Mouse (Mus musculus): ENCODE results near the gene Grik5.
"Not testable (repeated sequence)": the region's sequence is repeated elsewhere in the genome, so short reads cannot be mapped to it uniquely, and the experiment has no call there.

The Grik5 gene

GRCm38 (mm10) chr7:25079496-25080026 is 7.4 kb upstream of the Grik5 start:
- in situ Hi-C loops (cut with MboI, MseI): no loop called here

GRCm38 (mm10) chr7:25077414-25077755 is 5.2 kb upstream of the Grik5 start:
- in situ Hi-C loops (cut with MboI, MseI): no loop called here

GRCm38 (mm10) chr7:25076663-25077413 is 4.7 kb upstream of the Grik5 start:
- in situ Hi-C loops (cut with MboI, MseI): no loop called here

- in situ Hi-C loops (cut with MboI, MseI): no loop called here
Observed at GRCm38 (mm10) chr7:25076296-25076662, 4.1 kb upstream of the Grik5 start.

- in situ Hi-C loops (cut with MboI, MseI): no loop called here
Observed at GRCm38 (mm10) chr7:25073924-25074323, 1.8 kb upstream of the Grik5 start.

GRCm38 (mm10) chr7:25072716-25073390 is 707 bp upstream of the Grik5 start:
- in situ Hi-C loops (cut with MboI, MseI): no loop called here

- in situ Hi-C loops (cut with MboI, MseI): no loop called here
Observed at GRCm38 (mm10) chr7:25068724-25069123, 3.4 kb downstream of the Grik5 start.

- in situ Hi-C loops (cut with MboI, MseI): no loop called here
Observed at GRCm38 (mm10) chr7:25067909-25068656, 4.1 kb downstream of the Grik5 start.

- in situ Hi-C loops (cut with MboI, MseI): no loop called here
Observed at GRCm38 (mm10) chr7:25067338-25067737, 4.8 kb downstream of the Grik5 start.

GRCm38 (mm10) chr7:25063900-25064299 is 8.2 kb downstream of the Grik5 start:
- in situ Hi-C loops (cut with MboI, MseI): no loop called here

- in situ Hi-C loops (cut with MboI, MseI): no loop called here
Observed at GRCm38 (mm10) chr7:25063346-25063745, 8.8 kb downstream of the Grik5 start.

- in situ Hi-C loops (cut with MboI, MseI): no loop called here
Observed at GRCm38 (mm10) chr7:25058836-25059235, 13.3 kb downstream of the Grik5 start.

GRCm38 (mm10) chr7:25058394-25058793 is 13.8 kb downstream of the Grik5 start:
- in situ Hi-C loops (cut with MboI, MseI): no loop called here

- in situ Hi-C loops (cut with MboI, MseI): no loop called here
Observed at GRCm38 (mm10) chr7:25057888-25058287, 14.3 kb downstream of the Grik5 start.

GRCm38 (mm10) chr7:25056951-25057350 is 15.2 kb downstream of the Grik5 start:
- in situ Hi-C loops (cut with MboI, MseI): no loop called here

- in situ Hi-C loops (cut with MboI, MseI): no loop called here
Observed at GRCm38 (mm10) chr7:25052587-25052986, 19.6 kb downstream of the Grik5 start.

- in situ Hi-C loops (cut with MboI, MseI): no loop called here
Observed at GRCm38 (mm10) chr7:25049295-25049930, 22.7 kb downstream of the Grik5 start.

- in situ Hi-C loops (cut with MboI, MseI): no loop called here
Observed at GRCm38 (mm10) chr7:25047363-25047762, 24.8 kb downstream of the Grik5 start.

- in situ Hi-C loops (cut with MboI, MseI): not testable (repeated sequence)
Observed at GRCm38 (mm10) chr7:25044599-25044998, 27.5 kb downstream of the Grik5 start.

GRCm38 (mm10) chr7:25041921-25042320 is 30.2 kb downstream of the Grik5 start:
- in situ Hi-C loops (cut with MboI, MseI): no loop called here

- in situ Hi-C loops (cut with MboI, MseI): no loop called here
Observed at GRCm38 (mm10) chr7:25035916-25036315, 36.2 kb downstream of the Grik5 start.

- in situ Hi-C loops (cut with MboI, MseI): no loop called here
Observed at GRCm38 (mm10) chr7:25034796-25035195, 37.4 kb downstream of the Grik5 start.

All from T-helper 2 cell (primary cell).